Mouse (Mus musculus) megakaryocyte, adult 5-6 weeks (primary cell): ENCODE data around the gene Mgmt. TPM values are rescaled to one million over a fixed set of nuclear protein-coding genes. Genes with fewer than 3 reads are reported as not detected.

Experiments
- ATAC-seq: 2 replicates; pipeline ENCODE4 v1.8.0; 2016; ENCODE audit warnings: mild to moderate bottlenecking, inconsistent platforms; ENCODE audit not compliant: poor library complexity, severe bottlenecking
- total RNA-seq, 2 experiments: library from RNA; stranded (forward) in 1 of 2; stranded (reverse) in 1 of 2; fragments of 153-499, 151-499 nt in 1 of 2; fragments of 221-1000, 200-1000 nt in 1 of 2; gene quantifications; 2 replicates each; pipeline versions ENCODE4 v1.2.3 to v1.2.4; 2015 to 2017

Mgmt gene
- total RNA-seq, 2 experiments from 2014 or later, result 0.58 to 0.66 TPM

DNA sequence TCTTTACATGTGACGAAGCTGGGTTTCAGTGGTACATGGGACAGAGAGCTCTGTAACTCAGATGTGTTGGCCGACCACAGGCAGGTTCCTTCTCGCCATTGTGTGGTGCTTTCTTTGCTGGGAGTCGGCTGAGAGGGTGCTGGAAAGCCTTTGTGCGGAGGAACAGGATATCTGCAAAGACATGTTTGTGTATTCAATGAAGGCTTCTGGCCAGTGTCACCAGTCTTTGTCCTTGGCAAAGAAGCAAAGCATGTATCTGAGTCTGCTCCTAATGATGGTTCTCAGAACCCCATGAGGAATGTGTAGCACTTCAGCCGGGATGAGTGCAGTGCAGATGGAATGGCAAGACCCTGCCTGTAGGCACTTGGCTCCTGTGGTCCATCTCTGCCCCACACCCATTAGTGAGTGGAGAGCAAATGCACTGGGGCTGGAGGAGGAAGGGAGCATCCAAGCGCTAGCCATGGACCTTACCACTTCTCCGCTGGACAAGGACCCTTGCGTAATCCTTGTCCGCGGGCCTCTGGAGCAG, 14.3 kb downstream of the Mgmt start:
- ATAC-seq, result no peak

GRCm38 (mm10) chr7:136912901-136913300, 18.5 kb downstream of the Mgmt start:
- no peak for ATAC-seq

DNA sequence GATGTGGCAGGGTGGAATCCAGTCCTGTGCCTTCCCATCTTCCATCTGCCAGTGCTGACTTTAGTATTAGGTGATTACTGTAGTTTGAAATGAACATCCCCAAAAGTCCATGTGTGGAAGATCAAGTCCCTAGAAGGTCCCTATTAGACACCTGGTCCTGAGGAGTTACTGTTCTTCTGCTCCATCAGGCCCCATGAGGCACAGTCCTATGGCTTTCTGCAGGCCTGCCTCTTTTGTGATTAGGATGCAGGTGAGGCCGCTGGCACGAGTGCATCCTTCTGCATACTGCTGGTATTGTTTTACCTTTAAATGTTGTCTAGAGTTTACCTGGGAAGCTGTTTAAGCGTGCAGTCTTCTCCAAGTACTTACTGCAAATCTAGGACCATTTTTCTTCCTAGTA, 21.6 kb downstream of the Mgmt start:
- no peak for ATAC-seq

DNA sequence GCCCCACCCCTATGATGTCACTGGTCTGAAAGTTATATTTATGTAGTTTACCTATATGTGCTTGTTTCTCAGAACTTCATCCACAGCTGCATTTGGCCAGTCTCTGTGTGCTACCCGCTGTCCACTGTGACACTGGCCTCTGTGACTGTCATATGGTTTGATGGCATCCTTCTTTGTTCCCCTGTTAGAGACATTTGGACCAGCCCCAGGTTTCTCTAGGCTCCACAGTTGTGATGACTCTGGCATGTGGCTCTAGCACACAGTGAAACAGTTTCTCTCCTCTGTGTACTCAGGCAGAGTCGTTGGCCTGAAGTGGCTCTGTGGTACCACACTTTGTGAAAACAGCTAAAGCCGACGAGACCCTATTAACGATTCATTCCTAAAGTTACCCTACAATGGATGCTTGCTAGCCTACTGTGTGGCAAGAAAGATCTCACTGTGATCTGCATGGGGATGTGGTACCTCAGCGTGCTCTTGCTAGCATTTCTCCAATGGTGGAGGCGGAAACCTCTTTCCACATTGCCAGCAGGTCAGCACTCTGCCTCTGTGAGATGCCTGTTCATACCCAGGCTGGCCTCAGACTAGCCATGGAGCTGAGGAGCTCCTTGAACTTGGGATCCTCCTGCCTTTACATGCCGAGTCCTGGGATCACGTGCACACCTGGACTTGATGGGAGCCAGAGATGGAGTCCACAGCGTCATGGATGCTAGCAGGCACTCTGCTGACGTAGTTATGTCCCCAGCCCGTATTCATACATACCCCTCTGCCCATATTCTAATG, 26.8 kb downstream of the Mgmt start:
- ATAC-seq, result no peak

DNA sequence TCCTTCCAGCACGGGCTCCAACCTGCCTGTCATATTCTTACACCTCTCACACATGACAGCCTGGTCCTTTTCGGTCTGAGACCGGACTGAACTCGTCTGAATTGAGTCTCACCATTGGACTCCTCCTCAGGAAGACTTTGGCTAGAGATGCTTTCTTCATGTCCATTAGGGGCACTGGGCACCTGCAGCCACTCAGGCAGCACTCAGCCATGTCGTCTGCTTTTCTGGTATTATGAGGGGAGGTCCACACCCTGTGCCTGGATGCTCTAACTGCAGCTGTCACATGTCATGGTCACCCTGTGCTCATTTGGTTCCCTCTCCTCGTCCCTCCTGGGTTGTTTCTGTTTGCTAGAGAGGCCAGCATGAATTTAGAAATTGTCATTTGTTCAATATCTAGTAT, 27.8 kb downstream of the Mgmt start:
- no peak for ATAC-seq

DNA sequence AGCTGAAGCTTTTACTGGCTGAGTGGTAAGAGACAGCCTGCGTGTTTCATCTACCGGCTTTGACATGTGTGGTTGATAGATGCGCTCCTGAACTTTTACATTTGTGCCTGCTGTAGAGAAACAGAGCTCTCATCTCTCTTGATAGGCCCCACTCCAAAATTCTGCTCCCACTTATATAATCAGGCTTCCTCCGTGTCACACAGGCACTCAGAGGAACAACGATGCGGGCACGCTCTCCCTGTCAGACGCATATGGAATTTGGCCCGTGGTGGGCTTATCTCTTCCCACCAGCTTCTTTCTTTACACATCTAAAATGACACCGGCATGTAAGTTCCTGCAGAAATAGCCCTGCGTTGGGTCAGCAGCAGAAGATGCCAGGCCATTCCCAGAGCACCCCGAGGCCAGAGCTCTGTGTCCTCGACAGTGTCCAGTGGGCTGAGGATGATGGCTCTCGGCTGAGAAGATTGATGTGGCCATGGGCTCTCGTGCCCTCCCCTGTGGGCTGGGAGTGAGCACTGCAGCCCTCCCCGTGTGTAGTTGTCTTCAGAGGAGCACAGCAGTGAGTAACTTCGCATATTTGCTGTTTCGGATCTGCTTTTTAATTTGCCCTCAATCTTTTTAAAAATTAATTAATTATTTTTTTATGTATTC, 30.3 kb downstream of the Mgmt start:
- ATAC-seq, result no peak

GRCm38 (mm10) chr7:136926178-136926577, 31.8 kb downstream of the Mgmt start:
- no peak for ATAC-seq

- no peak for ATAC-seq
Observed at GRCm38 (mm10) chr7:136930451-136930850, 36.0 kb downstream of the Mgmt start.

GRCm38 (mm10) chr7:136933367-136933766, 39.0 kb downstream of the Mgmt start:
- ATAC-seq, result no peak

- ATAC-seq, result no peak
Observed at GRCm38 (mm10) chr7:136934336-136934735, 39.9 kb downstream of the Mgmt start.

GRCm38 (mm10) chr7:136934784-136935183, 40.4 kb downstream of the Mgmt start:
- no peak for ATAC-seq

DNA sequence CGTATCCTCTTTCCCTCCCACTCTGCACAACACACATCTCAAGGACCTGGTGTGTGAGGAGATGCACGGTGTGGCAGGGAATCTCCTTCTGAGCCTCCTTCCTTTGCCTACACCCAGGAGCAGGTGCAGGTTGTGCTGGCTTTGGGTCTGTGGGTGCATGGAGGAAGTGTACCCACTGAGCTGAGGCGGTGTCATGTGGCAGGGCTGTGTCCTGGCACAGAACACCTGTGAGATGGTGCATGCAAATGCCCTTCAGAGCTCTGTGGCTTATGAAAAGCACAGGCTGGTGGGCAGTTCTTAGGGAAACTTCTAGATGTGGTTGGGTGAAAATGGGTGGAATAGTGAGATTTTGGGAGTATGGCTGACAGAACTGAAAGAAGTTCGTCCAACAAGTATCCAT, 44.0 kb downstream of the Mgmt start:
- no peak for ATAC-seq

DNA sequence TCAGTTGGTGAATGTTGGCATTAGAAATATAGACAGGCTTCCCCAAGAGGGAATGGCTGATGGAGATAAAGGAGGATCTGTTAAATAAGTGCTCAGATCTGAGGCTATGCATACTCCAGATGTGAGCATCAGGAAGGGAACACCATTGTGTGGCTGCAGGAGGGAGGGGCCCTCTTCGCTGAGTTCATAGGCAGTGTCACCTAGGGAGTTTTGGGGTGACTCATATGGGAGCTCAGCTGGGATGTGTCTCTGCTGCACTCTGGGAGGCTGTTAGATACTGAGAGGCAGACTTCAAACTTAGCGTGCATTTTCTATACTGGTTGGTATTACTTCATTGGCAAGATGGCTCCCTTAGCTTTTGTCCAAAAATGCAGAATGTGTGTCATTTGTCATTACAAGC, 48.0 kb downstream of the Mgmt start:
- ATAC-seq, result no peak

GRCm38 (mm10) chr7:136943886-136944285, 49.5 kb downstream of the Mgmt start:
- no peak for ATAC-seq

DNA sequence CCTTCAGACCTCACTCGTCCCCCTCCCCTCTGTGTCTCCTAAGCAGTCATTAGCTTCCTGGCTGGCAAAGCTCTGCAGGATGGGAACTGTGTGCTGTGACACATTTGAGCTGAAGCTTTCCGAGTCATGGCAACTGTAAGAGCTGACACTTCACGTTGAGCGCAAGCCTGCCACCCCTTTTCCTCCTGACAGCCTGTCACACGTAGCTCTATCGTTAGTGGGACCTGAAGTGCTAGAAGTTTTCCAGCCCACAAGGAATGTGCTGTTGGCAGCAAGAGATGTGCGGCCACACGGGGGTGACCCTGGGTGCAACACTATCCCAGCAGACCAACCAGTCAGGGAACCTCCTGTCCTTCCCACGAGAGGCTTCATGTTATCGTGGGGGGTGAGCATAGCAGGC, 51.3 kb downstream of the Mgmt start:
- no peak for ATAC-seq

DNA sequence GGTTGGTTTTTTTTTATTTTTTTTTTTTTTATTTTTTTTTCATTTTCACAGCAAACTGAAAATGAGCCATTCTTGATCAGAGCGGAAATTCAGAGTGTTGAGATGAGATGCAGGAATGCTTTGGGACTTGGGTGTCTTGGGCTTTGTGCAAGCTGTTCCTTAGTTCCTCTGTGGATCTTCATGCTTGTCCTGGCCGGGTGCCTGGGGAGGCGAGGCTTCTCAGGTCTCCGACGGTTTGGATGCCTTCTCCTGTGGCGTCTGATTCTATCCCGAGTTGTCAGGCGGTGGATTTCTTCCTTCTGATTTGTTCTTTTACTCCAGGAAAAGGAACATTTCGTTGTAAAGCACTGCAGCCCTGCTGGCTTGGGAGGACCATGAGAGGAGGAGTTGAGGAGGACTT, 51.7 kb downstream of the Mgmt start:
- no peak for ATAC-seq

- ATAC-seq, result no peak
Observed at GRCm38 (mm10) chr7:136948275-136948810, 53.9 kb downstream of the Mgmt start.

DNA sequence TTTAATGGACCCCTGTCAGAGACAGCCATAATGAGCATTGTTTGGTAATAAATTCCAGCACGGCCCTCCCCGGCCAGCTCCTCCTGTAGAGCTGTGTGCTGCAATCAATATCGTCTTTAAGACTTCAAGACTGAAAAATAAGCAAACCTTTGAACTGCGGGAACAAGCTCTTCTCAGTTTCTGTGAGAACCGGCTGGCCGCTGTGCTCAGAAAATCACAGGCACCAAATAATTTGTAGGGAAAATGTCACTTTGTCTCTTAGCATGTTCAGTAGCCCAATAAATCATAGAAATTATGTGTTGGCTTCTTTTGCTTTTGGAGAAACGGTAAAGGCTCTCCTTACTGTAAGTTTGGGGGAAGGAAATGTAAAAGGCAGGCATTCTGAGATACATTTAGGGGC, 58.2 kb downstream of the Mgmt start:
- ATAC-seq, result no peak

DNA sequence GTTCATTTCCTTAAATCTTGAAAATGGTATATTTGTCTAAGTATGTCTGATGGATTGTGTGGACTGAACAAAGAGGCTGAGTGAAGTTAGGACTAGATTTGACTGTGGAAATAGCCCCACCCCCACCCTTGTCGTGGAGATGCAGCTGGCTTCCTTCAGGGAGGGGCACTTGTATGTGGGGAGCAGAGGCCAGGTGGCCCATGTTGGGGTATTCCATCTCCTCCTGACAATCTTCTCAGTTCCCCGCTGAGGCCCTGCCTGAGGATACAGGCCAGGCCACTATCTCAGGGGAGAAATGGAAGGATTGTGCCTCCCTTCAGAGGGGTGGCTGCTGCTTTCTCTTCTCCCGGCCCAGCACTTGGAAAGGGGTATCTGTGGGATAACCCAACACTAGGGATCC, 58.8 kb downstream of the Mgmt start:
- ATAC-seq, result no peak

GRCm38 (mm10) chr7:136972361-136972760, 77.9 kb downstream of the Mgmt start:
- ATAC-seq, result no peak

- ATAC-seq, result no peak
Observed at GRCm38 (mm10) chr7:136975001-136975400, 80.6 kb downstream of the Mgmt start.

GRCm38 (mm10) chr7:136997456-136997855, 103.0 kb downstream of the Mgmt start:
- no peak for ATAC-seq
